Mouse (Mus musculus): Measurements from ENCODE around the gene Ccdc149.

DNA sequence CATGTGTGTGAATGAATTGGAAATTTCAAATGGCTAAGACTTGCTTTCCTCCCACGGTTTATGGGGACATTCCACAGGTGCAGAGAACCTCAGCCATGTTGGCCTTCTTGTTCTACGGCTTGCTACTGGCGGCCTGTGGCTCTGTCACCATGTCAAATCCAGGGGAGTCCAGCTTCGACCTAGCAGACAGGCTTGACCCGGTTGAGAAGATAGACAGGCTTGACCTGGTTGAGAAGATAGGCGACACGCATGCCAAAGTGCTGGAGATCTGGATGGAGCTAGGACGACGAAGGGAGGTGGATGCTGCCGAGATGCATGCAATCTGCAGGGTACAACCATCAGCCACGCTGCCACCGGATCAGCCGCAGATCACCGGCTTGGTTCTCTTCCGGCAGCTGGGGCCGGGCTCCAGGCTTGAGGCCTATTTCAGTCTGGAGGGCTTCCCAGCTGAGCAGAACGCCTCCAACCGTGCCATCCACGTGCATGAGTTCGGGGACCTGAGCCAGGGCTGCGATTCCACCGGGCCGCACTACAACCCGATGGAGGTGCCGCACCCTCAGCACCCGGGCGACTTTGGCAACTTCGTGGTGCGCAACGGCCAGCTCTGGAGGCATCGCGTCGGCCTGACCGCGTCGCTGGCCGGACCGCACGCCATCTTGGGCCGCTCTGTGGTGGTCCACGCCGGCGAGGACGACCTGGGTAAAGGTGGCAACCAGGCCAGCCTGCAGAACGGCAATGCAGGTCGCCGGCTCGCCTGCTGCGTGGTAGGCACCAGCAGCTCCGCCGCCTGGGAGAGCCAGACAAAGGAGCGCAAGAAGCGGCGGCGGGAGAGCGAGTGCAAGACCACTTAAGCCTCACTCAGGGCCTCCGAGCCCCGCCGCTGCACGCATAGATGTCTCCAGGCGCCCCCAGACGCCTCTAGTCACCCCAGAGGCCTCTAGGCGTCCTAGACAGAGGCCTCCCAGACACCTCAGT lies 103.2 kb downstream of the Ccdc149 start:
- TF ChIP-seq CTCF (IDR thresholded peaks at IDR 0.05) (no peak), EP300 (IDR thresholded peaks at IDR 0.05; ENCODE audit: insufficient read depth, low read depth, low read length) (no peak)

Measured in heart, adult 2 months (tissue).